Mouse (Mus musculus): ENCODE results near the gene Zfp354b. TPM values are rescaled to one million over a fixed set of nuclear protein-coding genes. Genes with fewer than 3 reads are reported as not detected.

Zfp354b gene
- polyA plus RNA-seq, 1 experiment from 2014 or later: 0.33 TPM

DNA sequence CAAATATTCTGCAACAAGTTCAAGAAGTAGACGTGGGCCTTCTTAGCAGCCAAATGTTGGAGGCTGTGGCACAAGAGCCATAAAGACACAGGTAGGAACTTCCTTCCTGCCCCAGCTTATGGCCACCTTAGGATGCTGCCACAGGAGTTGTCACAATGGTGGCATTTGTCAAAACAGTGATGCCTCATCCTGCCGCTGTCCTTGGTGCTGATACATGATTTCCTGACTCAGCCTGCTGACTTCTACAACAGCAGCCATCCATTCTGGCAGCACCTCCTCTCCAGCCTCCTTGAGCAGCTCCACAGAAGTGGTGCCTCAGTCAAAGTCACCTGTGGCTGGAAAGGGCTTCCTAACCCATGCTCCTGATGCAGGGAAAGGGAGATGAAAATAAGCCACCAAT, 39.0 kb downstream of the Zfp354b start:
- no peak for ATAC-seq
- H3K9ac ChIP-seq (replicated peaks): no peak overlapping the region
- no peaks in the 10 kb centered on the region for H3K36me3 ChIP-seq (replicated peaks; ENCODE audit: insufficient read depth, low read length)
- no peak overlapping the region for H3K4me2 ChIP-seq (ENCODE audit: low read depth, low read length)
- no peaks in the 10 kb centered on the region for H3K4me1 ChIP-seq (ENCODE audit: insufficient read depth)
- no peak for DNase-seq
- H3K27me3 ChIP-seq (ENCODE audit: insufficient read depth, low read length): no peaks in the 10 kb centered on the region
- no peak overlapping the region for H3K27ac ChIP-seq (ENCODE audit: low read depth)
- no peak overlapping the region for H3K4me3 ChIP-seq (ENCODE audit: low read depth, low read length)
- 41% methylated on average over 2 of the region's 2 CpGs for WGBS (ENCODE audit: insufficient replicate concordance)
- no peak for TF ChIP-seq CTCF (IDR thresholded peaks at IDR 0.05; ENCODE audit: low read depth)
- TF ChIP-seq EP300 (IDR thresholded peaks at IDR 0.05; ENCODE audit: low read depth): no peak
- H3K9me3 ChIP-seq (ENCODE audit: low read length): no peaks in the 10 kb centered on the region

GRCm38 (mm10) chr11:50887390-50888128, 43.9 kb downstream of the Zfp354b start, which contains the start of gene Zfp454:
Gene Zfp454, minus strand, starts transcription at chr11:50887651.
- H3K36me3 ChIP-seq (replicated peaks; ENCODE audit: insufficient read depth, low read length): no peaks in the 10 kb centered on the region
- TF ChIP-seq CTCF (IDR thresholded peaks at IDR 0.05; ENCODE audit: low read depth) (no peak), EP300 (IDR thresholded peaks at IDR 0.05; ENCODE audit: low read depth) (no peak)
- H3K9ac ChIP-seq (replicated peaks): 0 out of 2 replicates have a peak within 1 kb of the TSS, but pooled peaks have one; percentile 5
- H3K9me3 ChIP-seq (ENCODE audit: low read length): no peaks in the 10 kb centered on the region
- WGBS (ENCODE audit: insufficient replicate concordance): 7% methylated on average over 26 of the region's 26 CpGs
- DNase-seq (peak; percentile 54), ATAC-seq (peak; percentile 79)
- peak within 1 kb of the TSS; percentile 63 for H3K4me2 ChIP-seq (ENCODE audit: low read depth, low read length)
- H3K4me3 ChIP-seq (ENCODE audit: low read depth, low read length): peak within 1 kb of the TSS; percentile 25
- no peak within 1 kb of the TSS for H3K27ac ChIP-seq (ENCODE audit: low read depth)
- H3K27me3 ChIP-seq (ENCODE audit: insufficient read depth, low read length): no peaks in the 10 kb centered on the region
- peaks cover 5% of the 10 kb centered on the region for H3K4me1 ChIP-seq (ENCODE audit: insufficient read depth)

GRCm38 (mm10) chr11:50886933-50887293, 44.5 kb downstream of the Zfp354b start:
- no peaks in the 10 kb centered on the region for H3K9me3 ChIP-seq (ENCODE audit: low read length)
- WGBS (ENCODE audit: insufficient replicate concordance): 25% methylated on average over 10 of the region's 10 CpGs
- H3K4me3 ChIP-seq (ENCODE audit: low read depth, low read length): peak overlapping the region; percentile 25
- H3K9ac ChIP-seq (replicated peaks): 0 out of 2 replicates have a peak overlapping the region, but pooled peaks have one; percentile 5
- peaks cover 5% of the 10 kb centered on the region for H3K4me1 ChIP-seq (ENCODE audit: insufficient read depth)
- H3K4me2 ChIP-seq (ENCODE audit: low read depth, low read length): peak overlapping the region; percentile 63
- TF ChIP-seq CTCF (IDR thresholded peaks at IDR 0.05; ENCODE audit: low read depth): no peak
- no peak for TF ChIP-seq EP300 (IDR thresholded peaks at IDR 0.05; ENCODE audit: low read depth)
- H3K27me3 ChIP-seq (ENCODE audit: insufficient read depth, low read length): no peaks in the 10 kb centered on the region
- DNase-seq: no peak
- ATAC-seq: no peak
- no peak overlapping the region for H3K27ac ChIP-seq (ENCODE audit: low read depth)
- H3K36me3 ChIP-seq (replicated peaks; ENCODE audit: insufficient read depth, low read length): no peaks in the 10 kb centered on the region

- no peaks in the 10 kb centered on the region for H3K36me3 ChIP-seq (replicated peaks; ENCODE audit: insufficient read depth, low read length)
- TF ChIP-seq EP300 (IDR thresholded peaks at IDR 0.05; ENCODE audit: low read depth): no peak
- no peak for TF ChIP-seq CTCF (IDR thresholded peaks at IDR 0.05; ENCODE audit: low read depth)
- no peak overlapping the region for H3K4me3 ChIP-seq (ENCODE audit: low read depth, low read length)
- H3K4me2 ChIP-seq (ENCODE audit: low read depth, low read length): peak overlapping the region; percentile 63; the same call in 1 of the 2 replicates
- peaks cover 5% of the 10 kb centered on the region for H3K4me1 ChIP-seq (ENCODE audit: insufficient read depth)
- no peak overlapping the region for H3K27ac ChIP-seq (ENCODE audit: low read depth)
- DNase-seq: no peak
- 55% methylated on average over 8 of the region's 8 CpGs for WGBS (ENCODE audit: insufficient replicate concordance)
- H3K9ac ChIP-seq (replicated peaks): no peak overlapping the region
- no peaks in the 10 kb centered on the region for H3K9me3 ChIP-seq (ENCODE audit: low read length)
- no peak for ATAC-seq
- H3K27me3 ChIP-seq (ENCODE audit: insufficient read depth, low read length): no peaks in the 10 kb centered on the region
These were observed 45.1 kb downstream of the Zfp354b start for GRCm38 (mm10) chr11:50886231-50886932.

GRCm38 (mm10) chr11:50883756-50884155, 47.7 kb downstream of the Zfp354b start:
- DNase-seq (no peak), ATAC-seq (no peak)
- H3K4me3 ChIP-seq (ENCODE audit: low read depth, low read length): no peak overlapping the region
- no peaks in the 10 kb centered on the region for H3K27me3 ChIP-seq (ENCODE audit: insufficient read depth, low read length)
- no peaks in the 10 kb centered on the region for H3K36me3 ChIP-seq (replicated peaks; ENCODE audit: insufficient read depth, low read length)
- no peaks in the 10 kb centered on the region for H3K9me3 ChIP-seq (ENCODE audit: low read length)
- TF ChIP-seq EP300 (IDR thresholded peaks at IDR 0.05; ENCODE audit: low read depth) (no peak), CTCF (IDR thresholded peaks at IDR 0.05; ENCODE audit: low read depth) (0 out of 2 replicates have a peak, but pooled peaks have one; percentile 17)
- no peak overlapping the region for H3K9ac ChIP-seq (replicated peaks)
- no peak overlapping the region for H3K4me2 ChIP-seq (ENCODE audit: low read depth, low read length)
- WGBS (ENCODE audit: insufficient replicate concordance): 57% methylated on average over 3 of the region's 3 CpGs
- no peak overlapping the region for H3K27ac ChIP-seq (ENCODE audit: low read depth)
- H3K4me1 ChIP-seq (ENCODE audit: insufficient read depth): peaks cover 5% of the 10 kb centered on the region

DNA sequence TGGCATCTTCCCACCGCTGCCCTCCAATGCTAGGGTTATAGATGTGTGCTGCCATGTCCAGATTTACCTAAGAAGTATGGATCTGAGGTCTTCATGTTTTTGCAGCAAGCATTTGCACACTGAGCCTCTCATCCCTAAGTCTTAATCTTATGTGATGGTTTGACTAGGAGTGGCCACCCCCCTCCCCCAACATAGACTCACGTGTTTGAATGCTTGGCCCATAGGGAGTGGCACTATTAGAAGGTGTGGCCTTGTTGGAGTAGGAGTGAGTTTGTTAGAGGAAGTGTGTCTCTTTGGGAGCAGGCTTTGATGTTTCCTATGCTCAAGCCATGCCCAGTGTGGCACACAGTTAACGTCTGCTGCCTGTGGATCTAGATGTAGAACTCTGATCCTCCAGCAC, 52.8 kb downstream of the Zfp354b start:
- H3K27ac ChIP-seq (ENCODE audit: low read depth): no peak overlapping the region
- WGBS (ENCODE audit: insufficient replicate concordance): 65% methylated on average over 3 of the region's 3 CpGs
- ATAC-seq: no peak

More for the DNA sequence above, 52.8 kb downstream of the Zfp354b start:
- TF ChIP-seq CTCF (IDR thresholded peaks at IDR 0.05; ENCODE audit: low read depth) (no peak), EP300 (IDR thresholded peaks at IDR 0.05; ENCODE audit: low read depth) (no peak)
- no peak for DNase-seq
- Histone ChIP-seq H3K9ac (replicated peaks) (no peak overlapping the region), H3K4me1 (ENCODE audit: insufficient read depth) (no peaks in the 10 kb centered on the region), H3K36me3 (replicated peaks; ENCODE audit: insufficient read depth, low read length) (no peaks in the 10 kb centered on the region), H3K27me3 (ENCODE audit: insufficient read depth, low read length) (no peaks in the 10 kb centered on the region), H3K4me2 (ENCODE audit: low read depth, low read length) (no peak overlapping the region), H3K9me3 (ENCODE audit: low read length) (no peaks in the 10 kb centered on the region; the same call in 1 of the 2 replicates), H3K4me3 (ENCODE audit: low read depth, low read length) (no peak overlapping the region)

Other genes starting within 250 kb of the Zfp354b start
- 0.21 and 0.39 TPM in 2 replicates for gene Zfp354c, start 103.9 kb downstream of the Zfp354b start, polyA plus RNA-seq (2015; fragmentation: Nextera tagmentation; extraction: Ambion mirVana)
- gene Zfp879, start 90.1 kb downstream of the Zfp354b start, polyA plus RNA-seq (2015; fragmentation: Nextera tagmentation; extraction: Ambion mirVana): 0.08 and 0.15 TPM in 2 replicates
- gene Grm6, start 80.9 kb downstream of the Zfp354b start, polyA plus RNA-seq (2015; fragmentation: Nextera tagmentation; extraction: Ambion mirVana): 0.12 TPM in 1 of 2 replicates, not detected in the other
- 0.12 and 0.17 TPM in 2 replicates for gene Zfp454, start 44.0 kb downstream of the Zfp354b start, polyA plus RNA-seq (2015; fragmentation: Nextera tagmentation; extraction: Ambion mirVana)
- gene Zfp2, start 15.5 kb downstream of the Zfp354b start, polyA plus RNA-seq (2015; fragmentation: Nextera tagmentation; extraction: Ambion mirVana): 1.3 and 1.5 TPM in 2 replicates
- not detected in 2 replicates for gene 4933414I15Rik, start 12.1 kb upstream of the Zfp354b start, polyA plus RNA-seq (2015; fragmentation: Nextera tagmentation; extraction: Ambion mirVana)
- not detected in 2 replicates for gene Prop1, start 22.1 kb upstream of the Zfp354b start, polyA plus RNA-seq (2015; fragmentation: Nextera tagmentation; extraction: Ambion mirVana)
- not detected in 2 replicates for gene Olfr1378, start 34.9 kb upstream of the Zfp354b start, polyA plus RNA-seq (2015; fragmentation: Nextera tagmentation; extraction: Ambion mirVana)
- not detected in 2 replicates for gene Olfr1377, start 50.3 kb upstream of the Zfp354b start, polyA plus RNA-seq (2015; fragmentation: Nextera tagmentation; extraction: Ambion mirVana)
- gene Olfr51, start 72.0 kb upstream of the Zfp354b start, polyA plus RNA-seq (2015; fragmentation: Nextera tagmentation; extraction: Ambion mirVana): not detected in 2 replicates
- gene Olfr54, start 82.6 kb upstream of the Zfp354b start, polyA plus RNA-seq (2015; fragmentation: Nextera tagmentation; extraction: Ambion mirVana): not detected in 2 replicates
- gene Olfr1375, start 116.5 kb upstream of the Zfp354b start, polyA plus RNA-seq (2015; fragmentation: Nextera tagmentation; extraction: Ambion mirVana): not detected in 2 replicates
- gene Zfp354a, start 127.6 kb upstream of the Zfp354b start, polyA plus RNA-seq (2015; fragmentation: Nextera tagmentation; extraction: Ambion mirVana): 0.86 and 0.94 TPM in 2 replicates